11 mouse cellular contexts compared by ENCODE assay signal in the genomic region with DNA sequence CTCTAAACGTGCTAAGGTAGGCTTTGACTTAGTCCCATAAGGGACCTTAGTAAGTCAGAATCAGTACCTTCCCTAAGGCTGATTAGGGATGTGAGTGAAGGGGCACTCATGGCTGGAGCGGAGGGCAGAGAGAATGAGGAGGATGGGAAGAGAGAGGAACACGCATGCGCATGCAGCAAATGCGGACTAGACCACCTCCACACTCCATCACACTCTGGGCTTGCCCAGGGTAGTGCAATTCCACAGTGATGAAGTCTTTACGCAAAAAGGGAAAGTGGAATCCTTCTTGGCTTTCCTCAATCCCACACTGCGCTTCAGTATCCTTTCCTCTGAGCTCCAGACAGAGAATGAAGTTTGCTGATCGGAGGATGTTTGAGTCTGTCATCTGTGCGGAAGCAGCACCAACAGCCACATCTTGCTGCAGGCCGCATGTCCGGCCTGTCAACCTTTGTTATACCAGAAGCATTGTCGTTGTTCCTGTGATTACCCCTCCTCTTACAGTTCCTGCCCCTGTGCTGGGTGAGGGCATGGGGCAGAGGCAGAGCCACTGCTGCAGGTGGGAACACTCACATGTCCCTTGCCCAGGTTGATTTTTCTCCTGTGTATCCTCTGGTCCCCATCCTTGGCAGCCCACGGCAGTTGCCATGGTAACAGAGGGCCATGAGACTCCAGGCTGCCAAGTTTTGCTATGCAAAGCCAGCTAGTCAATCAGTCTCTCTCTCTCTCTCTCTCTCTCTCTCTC. TPM values are rescaled to one million over a fixed set of nuclear protein-coding genes. Genes with fewer than 3 reads are reported as not detected.
A peak's percentile ranks its signal among the peaks of the same experiment; 100 is the strongest.
DNase-seq lines count a peak whose midpoint lies in the region; ATAC-seq and TF ChIP-seq lines count a peak whose summit lies in the region.
"Had no signal": no experiment of that assay in that cellular context is flagged by ENCODE, and none has a peak within 500 bp of the region (broad histone marks: within the 10 kb centered on the region; RNA-seq: fewer than 3 reads in every experiment).

No protein-coding gene starts in this region.

- DNase-seq in ZHBTc4 (ENCODE audit: low read depth, low spot score), result peak; percentile 31
- peak; percentile 92 for DNase-seq in cerebellum, postnatal 14 days
- peak; percentile 93 for DNase-seq in hindbrain, postnatal 0 days (ENCODE audit: low spot score)
- no peak for DNase-seq in adrenal gland, adult 2 months
- no peak for DNase-seq in lung, adult 2 months
- no peak for DNase-seq in thymus, postnatal 36 days

- peak overlapping the region; percentile 78 for H3K27ac ChIP-seq in hindbrain, postnatal 0 days
- peak overlapping the region; percentile 90 for H3K27ac ChIP-seq in midbrain, embryonic 16.5 days (ENCODE audit: low read length)
- H3K27ac ChIP-seq in kidney, embryonic 14.5 days (ENCODE audit: low read depth, low read length), result no peak overlapping the region
- H3K27ac ChIP-seq: embryonic facial prominence, embryonic 13.5 days had no signal

- no peak for TF ChIP-seq POLR2A in lung, adult 2 months (IDR thresholded peaks at IDR 0.05; ENCODE audit: borderline replicate concordance, extremely low read depth, low read depth, low read length)

- ATAC-seq in hindbrain, postnatal 0 days, result peak; percentile 85
- ATAC-seq in midbrain, embryonic 16.5 days, result peak; percentile 89
- ATAC-seq in kidney, embryonic 14.5 days (ENCODE audit: low FRiP score, low TSS enrichment), result no peak

- H3K4me1 ChIP-seq in hindbrain, postnatal 0 days (ENCODE audit: insufficient read depth, low read length), result peaks cover 18% of the 10 kb centered on the region
- peaks cover 18% of the 10 kb centered on the region for H3K4me1 ChIP-seq in midbrain, embryonic 16.5 days (ENCODE audit: control insufficient read depth, insufficient read depth, low read length)
- no peaks in the 10 kb centered on the region for H3K4me1 ChIP-seq in lung, adult 2 months (ENCODE audit: control insufficient read depth, insufficient read depth, low read length)
- no peaks in the 10 kb centered on the region for H3K4me1 ChIP-seq in kidney, embryonic 14.5 days (ENCODE audit: control insufficient read depth, insufficient read depth, low read length)
- H3K4me1 ChIP-seq: embryonic facial prominence, embryonic 13.5 days had no signal

- peak overlapping the region; percentile 30; the same call in 1 of the 2 replicates for H3K4me2 ChIP-seq in hindbrain, postnatal 0 days (ENCODE audit: low read depth, low read length)
- H3K4me2 ChIP-seq in midbrain, embryonic 16.5 days (ENCODE audit: low read length), result peak overlapping the region; percentile 41
- H3K4me2 ChIP-seq in kidney, embryonic 14.5 days (replicated peaks; ENCODE audit: low read depth, low read length), result no peak overlapping the region
- H3K4me2 ChIP-seq: embryonic facial prominence, embryonic 13.5 days had no signal

- 0 out of 2 replicates have a peak overlapping the region, but pooled peaks have one; percentile 3 for H3K9ac ChIP-seq in hindbrain, postnatal 0 days (replicated peaks; ENCODE audit: low read length)
- H3K9ac ChIP-seq in midbrain, embryonic 16.5 days (ENCODE audit: low read depth, low read length), result peak overlapping the region; percentile 36; the same call in 1 of the 2 replicates
- no peak overlapping the region for H3K9ac ChIP-seq in kidney, embryonic 14.5 days (ENCODE audit: low read depth, low read length)
- H3K9ac ChIP-seq: embryonic facial prominence, embryonic 13.5 days had no signal

- no peaks in the 10 kb centered on the region for H3K27me3 ChIP-seq in hindbrain, postnatal 0 days (ENCODE audit: insufficient read depth, low read length)
- no peaks in the 10 kb centered on the region for H3K27me3 ChIP-seq in midbrain, embryonic 16.5 days (ENCODE audit: control insufficient read depth, insufficient read depth, low read depth, low read length)
- H3K27me3 ChIP-seq in kidney, embryonic 14.5 days (ENCODE audit: control insufficient read depth, insufficient read depth, low read length), result no peaks in the 10 kb centered on the region
- H3K27me3 ChIP-seq: embryonic facial prominence, embryonic 13.5 days had no signal

- 45% methylated on average over 13 of the region's 13 CpGs for WGBS in hindbrain, postnatal 0 days
- 52% methylated on average over 13 of the region's 13 CpGs for WGBS in midbrain, embryonic 16.5 days
- WGBS in lung, adult 2 months, result 74% methylated on average over 13 of the region's 13 CpGs
- 68% methylated on average over 13 of the region's 13 CpGs for WGBS in kidney, embryonic 14.5 days

- no peaks in the 10 kb centered on the region for H3K36me3 ChIP-seq in hindbrain, postnatal 0 days (ENCODE audit: insufficient read depth, low read length)
- H3K36me3 ChIP-seq in midbrain, embryonic 16.5 days (ENCODE audit: control insufficient read depth, insufficient read depth, low read length), result no peaks in the 10 kb centered on the region
- no peaks in the 10 kb centered on the region for H3K36me3 ChIP-seq in kidney, embryonic 14.5 days (ENCODE audit: control insufficient read depth, insufficient read depth, low read length)
- H3K36me3 ChIP-seq: embryonic facial prominence, embryonic 13.5 days had no signal

- no peak overlapping the region for H3K4me3 ChIP-seq in hindbrain, postnatal 0 days (ENCODE audit: low read length)
- no peak overlapping the region for H3K4me3 ChIP-seq in midbrain, embryonic 16.5 days (ENCODE audit: low read depth, low read length)
- H3K4me3 ChIP-seq in lung, adult 2 months (replicated peaks; ENCODE audit: extremely low read depth, low read depth, low read length), result no peak overlapping the region
- no peak overlapping the region for H3K4me3 ChIP-seq in kidney, embryonic 14.5 days (ENCODE audit: low read length)
- H3K4me3 ChIP-seq: embryonic facial prominence, embryonic 13.5 days had no signal

- no peaks in the 10 kb centered on the region for H3K9me3 ChIP-seq in hindbrain, postnatal 0 days (ENCODE audit: low read length)
- no peaks in the 10 kb centered on the region for H3K9me3 ChIP-seq in midbrain, embryonic 16.5 days (replicated peaks; ENCODE audit: control insufficient read depth, low read length, poor library complexity, severe bottlenecking)
- H3K9me3 ChIP-seq in kidney, embryonic 14.5 days (ENCODE audit: control insufficient read depth, low read length), result no peaks in the 10 kb centered on the region

- TF ChIP-seq CTCF in hindbrain, postnatal 0 days (IDR thresholded peaks at IDR 0.05; ENCODE audit: low read depth), result 0 out of 2 replicates have a peak, but pooled peaks have one; percentile 6
- TF ChIP-seq CTCF in lung, adult 2 months (IDR thresholded peaks at IDR 0.05; ENCODE audit: insufficient read depth, low read length), result no peak

RNA-seq across cellular contexts. Expression of gene 4930524B15Rik, which starts 24.3 kb away (rescaled TPM):
- 0.42 and 1.4 TPM in 2 replicates for total RNA-seq in hindbrain, postnatal 0 days (2014; rRNA removed)
- 0.34 and 0.50 TPM in 2 replicates for polyA plus RNA-seq in hindbrain, postnatal 0 days (2015; fragmentation: Nextera tagmentation; extraction: Ambion mirVana)
- polyA plus RNA-seq in midbrain, embryonic 16.5 days (2015; fragmentation: Nextera tagmentation; extraction: Ambion mirVana), result 0.20 and 0.53 TPM in 2 replicates
- total RNA-seq in adrenal gland, adult 2 months (2021), result not detected
- 0.11 TPM in 1 of 2 replicates, not detected in the other for polyA plus RNA-seq in adrenal gland, adult 2 months (2012; rRNA removed)
- polyA plus RNA-seq in lung, adult 2 months (2012; rRNA removed), result 0.05 and 0.06 TPM in 2 replicates
- 0.27 TPM in 1 of 2 replicates, not detected in the other for polyA plus RNA-seq in kidney, embryonic 14.5 days (2014; fragmentation: Nextera tagmentation; extraction: Ambion mirVana)
- total RNA-seq: left cerebral cortex, adult 8-10 months; MEL had no signal

RNA-seq across cellular contexts. Expression of gene Nsg2, which starts 59.2 kb away (rescaled TPM):
- total RNA-seq in hindbrain, postnatal 0 days (2014; rRNA removed), result 646 and 650 TPM in 2 replicates
- polyA plus RNA-seq in hindbrain, postnatal 0 days (2015; fragmentation: Nextera tagmentation; extraction: Ambion mirVana), result 407 and 433 TPM in 2 replicates
- polyA plus RNA-seq in midbrain, embryonic 16.5 days (2015; fragmentation: Nextera tagmentation; extraction: Ambion mirVana), result 730 and 757 TPM in 2 replicates
- 10 to 100 TPM; 26.5 to 42.6 TPM for total RNA-seq in adrenal gland, adult 2 months (2021)
- polyA plus RNA-seq in adrenal gland, adult 2 months (2012; rRNA removed), result 10.9 and 15.4 TPM in 2 replicates
- polyA plus RNA-seq in lung, adult 2 months (2012; rRNA removed), result 1.2 and 1.7 TPM in 2 replicates
- 0.87 and 1.6 TPM in 2 replicates for polyA plus RNA-seq in kidney, embryonic 14.5 days (2014; fragmentation: Nextera tagmentation; extraction: Ambion mirVana)
- total RNA-seq: MEL had no signal

Comparison
In these comparisons a context has a peak if more than half of its experiments do, and no peak if none do; other contexts are left out.
1. DNase-seq: peak in ZHBTc4 (single experiment), cerebellum, postnatal 14 days (2 of 2) and hindbrain, postnatal 0 days (single experiment); none in adrenal gland, adult 2 months (single experiment), lung, adult 2 months (single experiment) and thymus, postnatal 36 days (0 of 2).
2. RNA of gene Nsg2, which starts 59.2 kb away (polyA plus RNA-seq): 730 to 757 TPM in midbrain, embryonic 16.5 days and 407 to 433 TPM in hindbrain, postnatal 0 days; 10.9 to 15.4 TPM in adrenal gland, adult 2 months, 1.2 to 1.7 TPM in lung, adult 2 months and 0.87 to 1.6 TPM in kidney, embryonic 14.5 days; every median in the first group is over 10 times any median in the second.